Mouse (Mus musculus): ENCODE measurements around the gene Bcat2. TPM values are rescaled to one million over a fixed set of nuclear protein-coding genes. Genes with fewer than 3 reads are reported as not detected.

The Bcat2 gene
- polyA plus RNA-seq, 1 experiment from 2014 or later: 51.1 TPM

GRCm38 (mm10) chr7:45596107-45596506, 26.2 kb downstream of the Bcat2 start:
- no peaks in the 10 kb centered on the region for H3K27me3 ChIP-seq (replicated peaks; ENCODE audit: low read depth, poor library complexity, severe bottlenecking)
- DNase-seq (ENCODE audit: low spot score): no peak
- H3K4me3 ChIP-seq: no peak overlapping the region
- 87% methylated on average over 1 of the region's 1 CpGs for WGBS
- peaks cover 10% of the 10 kb centered on the region for H3K4me1 ChIP-seq
- H3K9me3 ChIP-seq: no peaks in the 10 kb centered on the region
- no peak overlapping the region for H3K27ac ChIP-seq (replicated peaks)
- H3K36me3 ChIP-seq (replicated peaks): no peaks in the 10 kb centered on the region

GRCm38 (mm10) chr7:45597013-45597412, 27.1 kb downstream of the Bcat2 start:
- Histone ChIP-seq H3K27ac (replicated peaks) (no peak overlapping the region), H3K9me3 (no peaks in the 10 kb centered on the region), H3K4me3 (no peak overlapping the region), H3K36me3 (replicated peaks) (no peaks in the 10 kb centered on the region), H3K27me3 (replicated peaks; ENCODE audit: low read depth, poor library complexity, severe bottlenecking) (no peaks in the 10 kb centered on the region), H3K4me1 (peaks cover 10% of the 10 kb centered on the region)
- 85% methylated on average over 5 of the region's 5 CpGs for WGBS
- DNase-seq (ENCODE audit: low spot score): no peak

GRCm38 (mm10) chr7:45597527-45597926, 27.6 kb downstream of the Bcat2 start:
- no peak for DNase-seq (ENCODE audit: low spot score)
- H3K9me3 ChIP-seq: no peaks in the 10 kb centered on the region
- peaks cover 10% of the 10 kb centered on the region for H3K4me1 ChIP-seq
- H3K27ac ChIP-seq (replicated peaks): no peak overlapping the region
- WGBS: 93% methylated on average over 6 of the region's 6 CpGs
- H3K27me3 ChIP-seq (replicated peaks; ENCODE audit: low read depth, poor library complexity, severe bottlenecking): no peaks in the 10 kb centered on the region
- H3K36me3 ChIP-seq (replicated peaks): no peaks in the 10 kb centered on the region
- H3K4me3 ChIP-seq: no peak overlapping the region

GRCm38 (mm10) chr7:45598960-45599879, 29.3 kb downstream of the Bcat2 start:
- Histone ChIP-seq H3K4me3 (no peak overlapping the region), H3K27ac (replicated peaks) (no peak overlapping the region), H3K36me3 (replicated peaks) (no peaks in the 10 kb centered on the region), H3K4me1 (peaks cover 10% of the 10 kb centered on the region), H3K9me3 (no peaks in the 10 kb centered on the region), H3K27me3 (replicated peaks; ENCODE audit: low read depth, poor library complexity, severe bottlenecking) (no peaks in the 10 kb centered on the region)
- no peak for DNase-seq (ENCODE audit: low spot score)
- WGBS: 42% methylated on average over 18 of the region's 18 CpGs

- Histone ChIP-seq H3K27me3 (replicated peaks; ENCODE audit: low read depth, poor library complexity, severe bottlenecking) (no peaks in the 10 kb centered on the region), H3K4me1 (no peaks in the 10 kb centered on the region), H3K9me3 (no peaks in the 10 kb centered on the region), H3K4me3 (no peak overlapping the region), H3K36me3 (replicated peaks) (no peaks in the 10 kb centered on the region), H3K27ac (replicated peaks) (no peak overlapping the region)
- DNase-seq (ENCODE audit: low spot score): no peak
- 83% methylated on average over 9 of the region's 9 CpGs for WGBS
Measured at GRCm38 (mm10) chr7:45605704-45606289, 35.8 kb downstream of the Bcat2 start.

- no peak overlapping the region for H3K27ac ChIP-seq (replicated peaks)
- H3K4me1 ChIP-seq: no peaks in the 10 kb centered on the region
- WGBS: 83% methylated on average over 1 of the region's 1 CpGs
- no peaks in the 10 kb centered on the region for H3K9me3 ChIP-seq
- H3K36me3 ChIP-seq (replicated peaks): no peaks in the 10 kb centered on the region
- H3K4me3 ChIP-seq: no peak overlapping the region
- H3K27me3 ChIP-seq (replicated peaks; ENCODE audit: low read depth, poor library complexity, severe bottlenecking): peaks cover 5% of the 10 kb centered on the region; the same call in 1 of the 2 replicates
- no peak for DNase-seq (ENCODE audit: low spot score)
Measured at GRCm38 (mm10) chr7:45609511-45609910, 39.6 kb downstream of the Bcat2 start.

GRCm38 (mm10) chr7:45616277-45616676, 46.3 kb downstream of the Bcat2 start:
- H3K36me3 ChIP-seq (replicated peaks): no peaks in the 10 kb centered on the region
- no peak overlapping the region for H3K4me3 ChIP-seq
- H3K27me3 ChIP-seq (replicated peaks; ENCODE audit: low read depth, poor library complexity, severe bottlenecking): peaks cover 66% of the 10 kb centered on the region
- WGBS: 13% methylated on average over 6 of the region's 6 CpGs
- no peak overlapping the region for H3K27ac ChIP-seq (replicated peaks)
- no peak for DNase-seq (ENCODE audit: low spot score)
- peaks cover 21% of the 10 kb centered on the region for H3K4me1 ChIP-seq
- no peaks in the 10 kb centered on the region for H3K9me3 ChIP-seq

- DNase-seq (ENCODE audit: low spot score): peak; percentile 54
Measured at GRCm38 (mm10) chr7:45617042-45617695, 47.2 kb downstream of the Bcat2 start, which contains the start of gene Fut1. Fut1 (plus strand) TSS chr7:45617289.

GRCm38 (mm10) chr7:45618316-45618715, 48.4 kb downstream of the Bcat2 start:
- Histone ChIP-seq H3K36me3 (replicated peaks) (no peaks in the 10 kb centered on the region), H3K4me3 (no peak overlapping the region), H3K27ac (replicated peaks) (no peak overlapping the region), H3K9me3 (no peaks in the 10 kb centered on the region), H3K27me3 (replicated peaks; ENCODE audit: low read depth, poor library complexity, severe bottlenecking) (peaks cover 66% of the 10 kb centered on the region), H3K4me1 (peaks cover 21% of the 10 kb centered on the region)
- WGBS: 83% methylated on average over 5 of the region's 5 CpGs
- no peak for DNase-seq (ENCODE audit: low spot score)

More at GRCm38 (mm10) chr7:45617042-45617695, 47.2 kb downstream of the Bcat2 start, which contains the start of gene Fut1:
- peaks cover 21% of the 10 kb centered on the region for H3K4me1 ChIP-seq
- no peaks in the 10 kb centered on the region for H3K9me3 ChIP-seq
- peaks cover 66% of the 10 kb centered on the region for H3K27me3 ChIP-seq (replicated peaks; ENCODE audit: low read depth, poor library complexity, severe bottlenecking)
- 6% methylated on average over 31 of the region's 31 CpGs for WGBS
- H3K4me3 ChIP-seq: peak within 1 kb of the TSS; percentile 45
- no peaks in the 10 kb centered on the region for H3K36me3 ChIP-seq (replicated peaks)
- H3K27ac ChIP-seq (replicated peaks): 0 out of 2 replicates have a peak within 1 kb of the TSS, but pooled peaks have one; percentile 44

- DNase-seq (ENCODE audit: low spot score): no peak
- Histone ChIP-seq H3K27me3 (replicated peaks; ENCODE audit: low read depth, poor library complexity, severe bottlenecking) (peaks cover 62% of the 10 kb centered on the region), H3K4me1 (peaks cover 21% of the 10 kb centered on the region), H3K9me3 (no peaks in the 10 kb centered on the region), H3K4me3 (no peak overlapping the region), H3K36me3 (replicated peaks) (no peaks in the 10 kb centered on the region), H3K27ac (replicated peaks) (no peak overlapping the region)
- 87% methylated on average over 5 of the region's 5 CpGs for WGBS
Measured at GRCm38 (mm10) chr7:45619592-45619991, 49.6 kb downstream of the Bcat2 start.

GRCm38 (mm10) chr7:45621443-45621842, 51.5 kb downstream of the Bcat2 start, which contains the start of gene Izumo1:
Izumo1 (plus strand) TSS chr7:45621811.
- no peaks in the 10 kb centered on the region for H3K36me3 ChIP-seq (replicated peaks)
- H3K27me3 ChIP-seq (replicated peaks; ENCODE audit: low read depth, poor library complexity, severe bottlenecking): peaks cover 61% of the 10 kb centered on the region
- H3K9me3 ChIP-seq: no peaks in the 10 kb centered on the region
- DNase-seq (ENCODE audit: low spot score): peak; percentile 45
- peak within 1 kb of the TSS; percentile 28; the same call in 1 of the 2 replicates for H3K4me3 ChIP-seq
- H3K27ac ChIP-seq (replicated peaks): no peak within 1 kb of the TSS
- H3K4me1 ChIP-seq: peaks cover 11% of the 10 kb centered on the region
- 32% methylated on average over 9 of the region's 9 CpGs for WGBS

GRCm38 (mm10) chr7:45623507-45623906, 53.6 kb downstream of the Bcat2 start:
- 94% methylated on average over 11 of the region's 11 CpGs for WGBS
- Histone ChIP-seq H3K27me3 (replicated peaks; ENCODE audit: low read depth, poor library complexity, severe bottlenecking) (peaks cover 61% of the 10 kb centered on the region), H3K9me3 (no peaks in the 10 kb centered on the region), H3K27ac (replicated peaks) (no peak overlapping the region), H3K4me3 (no peak overlapping the region), H3K4me1 (peaks cover 5% of the 10 kb centered on the region), H3K36me3 (replicated peaks) (no peaks in the 10 kb centered on the region)
- no peak for DNase-seq (ENCODE audit: low spot score)
